Mouse (Mus musculus) heart, postnatal 14 days (tissue): ENCODE data around the gene Dab1. TPM values are rescaled to one million over a fixed set of nuclear protein-coding genes. Genes with fewer than 3 reads are reported as not detected.

ENCODE experiments used
- DNase-seq, 2 experiments: peaks; one replicate each; pipeline ENCODE4 v3.0.0; 2021 to 2022
- intact Hi-C: fragments of 180-260 bp; cut with DNase I; formaldehyde crosslinking; loops from one replicate; pipeline ENCODE4 v1.15.1; 2025
- total RNA-seq, 2 experiments: library from RNA; stranded (reverse); gene quantifications; 2 replicates each; pipeline ENCODE4 v1.2.3; 2021

Dab1 gene
- total RNA-seq, 2 experiments from 2014 or later = 0.17 TPM; not detected in 1

DNA sequence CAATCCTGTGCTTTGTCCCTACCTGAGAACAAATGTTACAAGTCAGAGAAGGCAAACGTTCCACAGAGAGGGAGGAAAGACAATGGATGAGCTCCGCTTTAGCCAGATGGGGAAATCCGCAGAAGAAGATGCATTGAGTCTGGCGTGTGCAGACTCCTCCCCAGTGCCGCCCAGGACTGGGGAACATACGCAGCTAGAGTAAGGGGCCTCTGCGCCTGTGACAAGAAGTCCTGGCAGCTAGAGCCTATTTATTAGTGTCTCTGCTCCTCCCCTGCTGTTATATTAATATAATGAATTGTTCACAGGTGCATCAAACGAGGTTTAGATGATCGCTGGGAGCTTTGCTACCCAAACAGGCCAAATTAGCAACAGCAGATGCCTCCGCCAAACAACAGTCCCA, 718.1 kb downstream of the Dab1 start:
- intact Hi-C loops = no loop called here
- no peak for DNase-seq

DNA sequence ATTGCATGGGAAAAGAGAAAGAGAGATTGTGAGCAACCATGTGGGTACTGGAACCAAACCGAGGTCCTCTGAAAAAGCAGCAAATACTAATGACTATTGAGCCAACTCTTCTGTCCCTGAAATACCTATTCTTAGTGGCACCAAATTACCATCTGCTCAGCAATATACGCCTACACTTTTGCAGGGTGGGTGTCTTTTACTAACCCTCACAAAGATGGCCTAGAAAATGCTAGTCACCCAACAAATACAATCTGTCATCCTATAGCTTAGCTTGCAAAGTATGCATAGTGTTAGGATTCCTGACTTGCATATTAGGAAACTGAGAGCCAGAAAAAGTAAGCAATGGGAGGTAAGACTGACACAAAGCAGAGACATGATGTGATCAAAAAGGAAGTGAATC, 719.2 kb downstream of the Dab1 start:
- intact Hi-C loops = no loop called here

DNA sequence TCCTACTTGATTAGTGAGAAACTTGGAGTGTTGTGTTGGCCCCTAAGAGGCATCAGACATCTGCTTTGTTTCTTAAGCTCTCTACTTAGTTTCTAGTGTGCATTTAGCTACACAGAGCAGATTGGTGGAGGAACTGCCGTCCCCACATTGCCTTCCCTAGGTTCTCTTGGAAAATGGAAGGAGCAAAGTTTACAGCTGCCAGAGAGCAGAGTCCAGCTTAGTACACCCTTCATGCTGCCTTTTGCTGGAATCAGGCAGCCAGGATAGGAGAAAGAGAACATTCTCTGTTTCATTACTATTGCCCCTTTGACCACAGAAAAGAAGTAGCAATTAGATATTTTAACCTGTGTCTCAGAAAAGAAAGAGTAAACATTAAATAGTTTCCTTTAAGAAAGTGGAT, 742.2 kb downstream of the Dab1 start:
- intact Hi-C loops = no loop called here

More for the DNA sequence above, 719.2 kb downstream of the Dab1 start:
- no peak for DNase-seq

DNA sequence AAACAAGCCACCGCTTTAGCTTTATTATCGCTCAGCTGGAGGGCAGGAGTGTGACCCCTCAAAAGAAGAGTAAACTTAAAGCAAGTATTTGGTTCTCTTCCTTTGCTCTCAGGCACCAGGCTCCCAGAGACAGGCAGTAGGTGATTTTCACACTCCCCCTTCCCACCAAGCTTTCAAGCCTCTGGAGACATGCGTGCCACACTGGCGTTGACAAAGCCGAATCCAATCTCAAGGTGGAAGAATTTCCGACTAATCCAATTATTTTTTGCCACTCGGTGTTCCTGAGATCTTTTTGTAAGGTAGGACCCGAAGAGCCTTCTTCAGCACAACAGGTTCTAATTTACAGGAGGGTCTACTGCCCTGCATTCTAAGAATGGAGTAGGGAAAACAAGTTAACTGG, 747.3 kb downstream of the Dab1 start:
- intact Hi-C loops = no loop called here

More for the DNA sequence above, 742.2 kb downstream of the Dab1 start:
- DNase-seq = no peak

DNA sequence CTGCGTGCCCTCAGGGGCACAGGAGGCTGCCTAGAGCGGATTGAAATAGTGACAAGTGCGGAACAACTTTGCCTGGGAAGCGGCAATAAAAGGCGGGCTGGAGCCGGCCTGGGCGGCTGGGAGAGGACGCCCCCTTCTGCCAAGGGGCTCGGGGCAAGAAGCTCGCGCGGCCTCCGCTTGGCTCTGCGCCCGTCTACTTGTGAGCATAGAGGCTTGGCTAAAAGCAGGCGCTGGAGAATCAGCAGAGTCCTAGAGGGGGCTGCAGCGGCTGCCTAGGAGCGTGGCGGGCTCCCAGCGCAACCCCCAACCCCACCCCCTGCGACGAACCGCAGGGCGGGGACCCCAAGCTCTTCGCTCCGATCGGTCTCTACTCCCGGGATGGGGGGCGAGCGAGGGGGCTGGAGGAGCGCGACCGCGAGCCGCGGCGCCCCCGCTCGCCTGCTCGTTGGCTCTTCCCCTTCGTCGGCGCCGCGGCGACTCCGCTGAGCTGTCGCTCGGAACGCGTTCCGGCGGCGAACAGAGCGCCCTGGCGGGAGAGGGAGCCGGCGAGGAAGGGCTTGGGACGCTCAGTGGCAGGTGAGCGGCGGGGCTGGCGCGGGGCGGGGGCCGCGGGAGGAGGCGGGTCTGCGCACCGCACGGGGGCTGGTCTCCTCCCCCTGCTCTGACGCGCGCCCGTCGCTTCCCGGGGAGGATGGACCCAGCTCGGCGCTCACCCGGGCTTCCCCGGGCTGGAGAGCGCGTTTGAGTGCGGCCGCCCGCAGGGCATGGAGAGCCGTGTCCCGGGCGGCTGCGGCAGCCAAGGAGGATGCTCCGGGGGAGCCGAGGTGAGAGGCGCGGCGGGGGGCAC, 748.0 kb downstream of the Dab1 start:
- intact Hi-C loops = no loop called here
- peak; percentile 45 to 55 for DNase-seq

More for the DNA sequence above, 747.3 kb downstream of the Dab1 start:
- DNase-seq = no peak

DNA sequence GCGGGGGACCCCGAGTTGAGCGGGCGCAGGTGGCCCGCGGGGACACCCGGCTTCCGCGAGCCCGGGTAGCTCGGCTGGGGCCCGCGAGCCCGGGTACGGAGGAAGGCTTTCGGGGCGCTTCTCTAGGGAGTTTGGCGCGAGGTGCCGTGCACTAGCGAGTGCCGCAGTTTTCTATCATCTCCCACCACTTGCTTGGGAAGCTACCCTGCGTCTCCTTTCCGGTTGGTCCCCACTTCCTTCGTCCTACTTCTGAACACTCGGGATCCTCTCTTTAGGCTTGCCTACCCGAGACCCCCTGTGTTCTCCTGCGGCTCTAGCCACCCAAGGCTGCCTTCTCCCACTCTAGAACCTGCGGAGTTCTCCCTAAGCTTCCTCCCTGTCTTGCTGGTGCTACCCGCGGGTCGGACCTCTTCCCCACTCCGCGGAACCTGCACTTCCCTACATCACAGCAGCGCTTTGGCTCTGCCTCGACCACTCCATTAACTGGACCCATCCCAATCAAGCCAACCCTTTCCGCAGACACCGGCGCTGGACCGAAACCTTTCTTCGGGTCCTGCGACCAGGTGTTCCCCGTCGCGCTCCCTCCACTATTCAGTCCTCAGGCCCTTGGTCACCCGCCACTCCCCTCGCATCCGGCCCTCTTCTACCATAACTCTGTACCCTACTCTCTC, 748.7 kb downstream of the Dab1 start:
- peak; percentile 2 to 3 for DNase-seq
- intact Hi-C loops = no loop called here

DNA sequence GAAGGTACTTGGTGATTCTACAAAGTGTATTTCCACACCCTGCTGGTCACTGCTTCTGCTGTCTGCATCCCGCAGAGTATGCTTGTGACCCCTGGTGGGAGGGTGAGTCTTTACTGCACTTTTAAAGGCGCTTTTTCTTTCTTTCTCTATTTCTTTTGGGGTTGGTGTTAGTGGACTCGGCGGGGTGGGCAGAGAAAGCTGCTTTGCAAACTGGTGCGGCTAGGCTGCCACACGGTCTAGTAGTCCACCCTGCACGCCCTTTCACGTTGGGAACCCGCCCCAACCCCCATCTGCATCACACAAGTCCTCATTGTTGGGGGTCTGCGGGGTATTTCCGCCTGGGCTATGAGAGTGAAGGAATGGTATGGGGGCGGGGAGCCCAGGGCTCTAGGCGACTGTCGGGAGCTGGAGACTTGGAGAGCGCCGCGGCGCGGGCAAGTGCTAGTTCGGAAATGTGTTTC, 749.4 kb downstream of the Dab1 start:
- intact Hi-C loops = no loop called here
- no peak for DNase-seq

DNA sequence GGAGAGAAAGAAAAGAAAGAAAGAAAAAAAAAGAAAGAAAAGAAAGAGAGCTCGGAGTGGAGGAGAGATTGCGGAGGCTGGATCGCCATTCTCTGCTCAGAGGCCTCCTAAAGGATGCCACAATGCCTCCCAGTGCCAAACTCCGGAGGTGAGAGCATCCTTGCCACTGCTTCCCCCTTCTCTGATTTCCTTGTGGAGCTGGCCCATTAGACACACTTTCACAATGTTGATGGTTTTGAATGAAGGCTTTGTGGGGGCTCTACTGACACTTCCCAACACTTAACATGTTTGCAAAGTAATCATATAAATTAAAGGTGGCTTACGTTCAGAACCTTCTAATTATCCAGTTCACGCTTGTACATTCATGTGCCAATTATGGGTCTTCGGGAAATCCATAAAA, 749.9 kb downstream of the Dab1 start:
- no peak for DNase-seq
- intact Hi-C loops = no loop called here

DNA sequence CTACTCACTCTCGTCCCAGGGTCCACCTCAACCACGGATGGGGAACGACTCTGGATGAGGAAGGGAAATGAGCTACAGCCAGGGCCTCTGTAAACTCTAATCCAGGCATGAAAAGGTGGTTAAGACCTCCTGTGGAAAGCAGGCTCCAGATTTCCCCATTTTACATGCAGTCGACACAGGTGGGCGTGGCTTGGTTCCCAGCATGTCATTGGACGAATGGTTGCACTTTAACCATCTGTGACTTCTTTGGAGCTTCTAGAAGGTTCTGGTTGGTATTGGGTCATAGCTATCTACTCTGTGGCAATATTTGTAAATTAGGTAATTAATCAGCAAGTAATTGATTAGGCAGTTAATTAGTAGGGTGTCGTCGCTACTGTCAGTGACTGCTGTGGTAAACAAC, 752.0 kb downstream of the Dab1 start:
- intact Hi-C loops = no loop called here
- no peak for DNase-seq

DNA sequence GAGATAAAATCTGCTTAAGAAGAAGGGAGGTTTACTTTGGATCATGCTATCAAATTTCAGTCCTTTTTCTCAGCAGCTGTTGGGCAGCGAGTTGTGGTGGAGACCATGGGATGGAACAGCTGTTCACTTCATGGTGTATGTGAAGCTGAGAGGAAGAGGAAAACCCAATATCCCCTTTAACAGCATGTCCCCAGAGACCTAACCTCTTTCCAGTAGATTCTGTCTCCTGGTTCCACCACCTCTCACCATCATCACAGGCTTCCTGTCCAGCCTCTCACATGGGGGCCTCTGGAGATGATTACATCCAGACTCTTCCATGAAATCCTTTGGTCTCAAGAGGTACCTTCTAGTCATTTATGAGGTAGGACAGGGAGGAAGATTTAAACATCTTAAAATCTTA, 755.0 kb downstream of the Dab1 start:
- intact Hi-C loops = no loop called here
- no peak for DNase-seq

DNA sequence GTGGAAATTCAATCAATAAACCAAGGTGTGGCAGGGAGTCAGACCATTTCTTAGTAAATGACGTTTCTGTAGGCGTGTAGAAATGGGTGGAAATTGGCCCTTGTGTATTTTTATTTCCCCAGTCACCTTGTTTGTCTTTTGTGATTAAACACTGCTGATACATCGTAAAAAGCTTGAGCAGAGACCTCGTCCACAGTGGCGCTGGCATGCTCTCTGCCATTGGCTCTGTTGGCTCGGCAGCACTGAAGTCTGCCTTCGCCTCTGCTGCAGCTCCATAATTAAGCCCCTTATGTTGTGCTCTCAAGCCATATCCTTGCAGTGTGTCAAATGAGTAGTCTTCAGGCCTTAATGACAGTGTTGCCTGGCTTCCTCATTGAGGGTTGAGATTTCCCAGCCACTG, 765.5 kb downstream of the Dab1 start:
- DNase-seq = no peak
- intact Hi-C loops = no loop called here

DNA sequence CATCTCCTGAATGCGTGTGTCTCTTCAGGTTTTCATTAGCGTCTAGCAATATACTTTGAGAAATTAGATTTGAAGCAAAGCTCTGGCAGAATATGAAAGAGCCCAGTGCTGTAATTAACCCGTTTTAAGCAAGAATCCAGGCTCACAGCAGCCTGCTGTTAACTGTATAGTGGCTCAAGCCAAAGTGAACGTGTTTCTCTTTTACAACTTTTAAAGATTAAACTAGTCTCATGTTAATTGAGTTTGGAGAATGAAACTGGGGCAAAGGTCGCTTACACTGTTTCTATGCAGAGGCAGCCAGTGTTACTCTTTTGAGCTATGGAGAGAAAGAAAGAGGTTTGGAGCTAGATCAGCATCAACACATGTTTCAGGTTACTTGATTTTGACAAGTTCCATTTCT, 766.1 kb downstream of the Dab1 start:
- peak in 1 of 2 experiments; percentile 14 for DNase-seq
- intact Hi-C loops = no loop called here

DNA sequence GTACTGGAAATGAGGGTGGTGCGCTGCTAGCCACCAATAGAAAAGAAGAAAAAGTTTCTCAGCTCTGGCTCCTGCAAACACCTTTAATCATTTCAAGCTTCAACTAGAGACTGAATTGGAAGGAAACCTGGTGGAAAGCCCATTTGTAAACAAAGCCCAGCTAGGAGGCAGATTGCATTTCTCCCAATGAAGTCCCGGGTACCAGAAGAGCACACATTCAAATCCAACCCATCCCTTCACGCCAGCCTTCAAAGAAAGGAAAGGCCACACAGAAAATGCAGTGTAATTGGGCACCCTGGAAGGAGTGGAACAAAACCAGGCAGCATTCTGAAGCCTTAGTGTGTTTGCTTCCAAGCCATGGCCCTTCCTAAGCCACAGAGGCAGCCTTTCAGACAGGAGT, 776.4 kb downstream of the Dab1 start:
- intact Hi-C loops = no loop called here
- DNase-seq = no peak

DNA sequence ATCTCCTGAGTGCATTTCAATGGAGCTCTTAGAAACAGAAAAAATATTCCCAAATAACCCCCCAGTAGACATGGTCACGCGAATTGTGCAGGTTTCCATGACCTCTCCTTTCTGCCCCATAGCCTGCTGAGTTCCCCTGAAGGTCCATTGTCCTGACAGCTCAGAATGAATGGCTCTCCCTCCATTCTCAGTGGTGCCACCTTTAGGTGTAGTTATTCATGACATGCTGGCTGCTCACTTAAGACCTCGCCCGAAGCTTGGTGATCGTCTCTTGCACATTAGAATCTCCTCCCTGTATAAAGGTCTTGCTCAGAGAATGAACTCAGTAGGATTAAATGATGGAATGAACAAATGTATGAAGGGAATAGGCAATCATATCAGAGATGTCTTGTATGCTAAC, 776.9 kb downstream of the Dab1 start:
- intact Hi-C loops = no loop called here
- DNase-seq = no peak

DNA sequence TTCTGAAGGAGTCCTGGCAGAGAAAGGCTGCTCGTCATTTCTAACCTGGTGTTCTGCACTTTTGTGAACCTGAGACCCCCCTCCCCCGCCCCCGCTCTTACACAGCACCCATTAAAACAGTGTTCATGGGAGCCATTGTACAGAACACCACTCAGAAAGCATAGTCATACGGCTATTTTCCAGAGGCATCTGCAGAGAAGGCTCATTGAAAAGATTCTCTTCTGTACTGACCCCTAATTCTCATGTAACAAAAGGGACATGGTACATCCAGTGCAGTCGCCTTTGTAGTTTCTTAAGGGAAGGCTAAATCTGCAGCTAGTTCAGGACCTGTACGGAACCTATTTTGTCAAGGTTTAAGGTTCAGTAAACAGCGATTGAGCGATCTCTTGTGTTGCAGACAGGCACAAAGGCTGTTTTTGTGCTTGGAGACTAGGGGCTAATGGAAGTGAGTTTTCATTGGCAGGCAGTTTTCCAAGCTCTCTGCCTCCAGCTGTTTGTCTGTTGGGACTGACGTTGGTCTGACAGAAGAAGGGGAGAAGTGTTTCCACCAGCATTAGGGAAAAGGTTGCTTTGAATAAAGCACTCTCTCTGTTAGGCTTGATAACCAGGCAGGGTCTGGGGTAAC, 780.1 kb downstream of the Dab1 start:
- intact Hi-C loops = no loop called here
- no peak for DNase-seq

DNA sequence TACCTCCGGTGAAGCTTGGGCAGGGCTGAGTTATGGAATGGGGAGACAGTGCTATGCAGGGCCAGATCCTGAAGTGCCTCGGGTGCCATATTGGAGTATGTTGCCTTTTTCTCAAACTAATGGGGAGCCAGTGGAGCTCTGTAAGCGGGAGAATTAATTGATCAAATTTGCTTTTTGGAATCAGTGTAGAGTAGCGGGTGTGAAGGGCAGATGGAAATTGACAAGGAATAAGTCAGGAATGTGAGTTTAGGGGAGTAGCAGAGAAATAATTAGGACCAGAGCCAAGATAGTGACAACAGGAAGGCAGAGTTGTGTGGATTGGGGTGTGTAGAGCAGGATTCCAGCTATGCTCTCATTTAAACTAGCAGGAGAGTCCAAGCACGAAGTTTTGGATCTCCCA, 784.9 kb downstream of the Dab1 start:
- intact Hi-C loops = no loop called here
- no peak for DNase-seq

DNA sequence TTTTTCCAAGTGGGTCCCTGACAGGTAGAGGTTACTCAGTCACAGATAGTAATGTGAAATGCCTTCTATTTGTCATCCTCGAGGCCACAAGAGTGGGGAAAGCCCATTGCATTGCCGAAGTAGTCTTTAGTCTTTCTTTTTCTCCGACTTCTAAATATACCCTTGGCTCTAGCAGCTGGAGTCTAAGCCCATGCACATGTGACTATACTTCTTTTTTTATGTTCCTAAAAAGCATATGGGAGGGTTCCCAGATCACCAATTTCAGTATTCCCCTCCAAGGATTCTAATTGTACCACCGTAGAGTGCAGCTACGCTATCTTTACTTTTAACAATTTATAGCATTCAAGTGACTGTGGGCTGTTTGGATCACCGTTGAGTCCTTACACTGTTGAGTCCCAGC, 791.8 kb downstream of the Dab1 start:
- intact Hi-C loops = no loop called here
- DNase-seq = no peak

DNA sequence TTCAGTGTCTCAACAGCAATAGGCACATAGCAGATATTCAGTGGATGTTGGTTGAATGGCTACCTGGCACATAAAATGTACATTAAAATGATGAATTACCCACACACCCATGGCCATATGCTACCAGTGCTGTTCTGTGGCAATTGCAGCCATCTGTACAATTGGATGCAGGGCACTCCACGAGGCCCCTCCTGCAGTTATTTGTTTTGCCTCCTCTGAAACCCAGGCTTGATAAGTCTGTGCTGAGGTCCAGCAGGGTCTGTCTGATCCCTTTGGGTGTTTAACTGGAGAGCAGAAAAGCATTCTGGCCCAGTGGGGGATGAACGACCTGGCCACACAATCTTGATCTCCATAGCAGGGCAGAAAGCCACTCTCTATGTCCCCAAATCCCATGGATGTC, 796.3 kb downstream of the Dab1 start:
- no peak for DNase-seq
- intact Hi-C loops = no loop called here

DNA sequence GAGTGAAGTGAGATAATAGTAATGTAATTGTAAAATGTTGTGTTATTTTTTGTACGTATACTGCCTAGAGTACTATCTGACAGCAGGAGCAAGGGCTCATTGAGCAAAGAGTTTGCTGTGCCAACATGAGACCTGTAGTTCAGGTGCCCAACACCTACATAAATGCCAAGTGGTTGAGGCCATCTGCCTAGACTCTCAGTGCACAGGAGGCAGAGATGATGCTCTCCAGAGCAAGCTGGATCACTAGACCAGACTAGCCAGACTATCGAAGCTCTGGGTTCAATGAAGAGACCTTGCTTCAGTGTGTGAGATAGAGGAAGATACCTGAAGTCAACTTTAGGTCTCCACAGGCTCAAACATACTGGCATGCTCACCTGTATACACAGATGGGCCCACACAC, 799.2 kb downstream of the Dab1 start:
- intact Hi-C loops = no loop called here
- no peak for DNase-seq

DNA sequence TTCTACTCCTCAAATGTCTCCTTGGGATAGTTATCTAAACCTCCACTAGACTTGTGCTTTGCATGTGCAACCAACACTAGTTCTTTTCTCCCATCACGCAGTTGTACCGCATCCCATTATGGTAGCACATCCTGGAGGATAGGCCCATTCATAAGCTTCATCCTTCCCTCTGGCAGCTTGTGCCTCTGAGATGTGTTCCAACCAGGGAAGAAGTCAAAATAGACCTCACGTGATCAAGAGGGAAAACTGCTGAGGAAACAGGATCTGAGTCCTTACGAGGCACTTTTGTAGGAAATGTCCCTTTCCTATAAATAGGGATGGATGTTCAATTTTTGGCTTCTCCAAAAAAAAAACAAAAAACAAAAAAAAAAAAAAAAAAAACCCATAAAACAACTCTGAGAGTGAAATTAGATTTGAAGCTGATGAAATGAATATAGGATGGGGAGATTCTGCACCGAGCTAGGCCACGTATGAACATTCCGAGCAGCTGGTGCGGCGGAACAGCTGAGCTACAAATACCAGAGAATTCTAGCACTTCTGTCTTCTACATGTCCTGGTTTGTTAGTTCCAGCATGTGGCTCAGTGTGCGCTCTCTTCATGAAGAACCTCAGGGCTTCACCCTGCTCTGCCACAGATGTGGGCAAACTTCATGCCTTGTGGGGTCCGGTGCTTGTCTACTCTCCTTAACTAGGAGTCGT, 802.0 kb downstream of the Dab1 start:
- DNase-seq = no peak
- intact Hi-C loops = no loop called here

DNA sequence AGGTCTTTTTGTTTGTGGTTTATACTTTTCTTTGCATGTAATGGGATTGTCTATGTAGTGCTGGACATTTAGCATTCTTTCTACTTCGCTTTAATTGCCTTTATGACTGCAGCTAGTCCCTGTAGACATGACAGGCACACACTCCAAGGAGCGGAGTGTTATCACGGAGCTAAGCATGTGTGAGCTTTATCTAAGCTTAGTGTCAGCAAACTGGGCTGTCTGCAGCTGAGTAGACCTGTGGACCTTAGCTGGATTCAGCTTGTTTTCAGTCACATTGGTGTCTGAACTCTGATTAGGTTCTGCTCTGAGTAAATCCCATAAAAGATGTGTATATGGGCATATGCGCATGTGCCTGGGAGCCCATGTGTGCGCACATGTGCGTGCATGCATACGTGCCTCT, 810.0 kb downstream of the Dab1 start:
- no peak for DNase-seq
- intact Hi-C loops = no loop called here
